Mouse (Mus musculus) lung, postnatal 0 days (tissue): ENCODE measurements around the gene Snx10.

ENCODE experiments used
- CTCF ChIP-seq: IDR thresholded peaks from 2 replicates; pipeline ENCODE4 v1.5.1; 2016; ENCODE audit warnings: antibody characterized with exemption, mild to moderate bottlenecking
- EP300 ChIP-seq: IDR thresholded peaks from 2 replicates; pipeline ENCODE4 v1.6.1; 2016; ENCODE audit warnings: antibody characterized with exemption, mild to moderate bottlenecking, control low read depth

GRCm38 (mm10) chr6:51544118-51544681, 20.5 kb downstream of the Snx10 start:
- TF ChIP-seq CTCF (no peak), EP300 (peak; percentile 47; the same call in 1 of the 2 replicates)
